Mouse (Mus musculus) right cerebral cortex, postnatal 36 days (tissue): Measurements from ENCODE around the gene Prrc2b.

Experiments used
- DNase-seq, 2 experiments: peaks; one replicate each; pipeline ENCODE4 v3.0.0; 2022; ENCODE audit warnings: low spot score in 2 of 2, mixed read lengths in 1 of 2

Prrc2b gene

DNA sequence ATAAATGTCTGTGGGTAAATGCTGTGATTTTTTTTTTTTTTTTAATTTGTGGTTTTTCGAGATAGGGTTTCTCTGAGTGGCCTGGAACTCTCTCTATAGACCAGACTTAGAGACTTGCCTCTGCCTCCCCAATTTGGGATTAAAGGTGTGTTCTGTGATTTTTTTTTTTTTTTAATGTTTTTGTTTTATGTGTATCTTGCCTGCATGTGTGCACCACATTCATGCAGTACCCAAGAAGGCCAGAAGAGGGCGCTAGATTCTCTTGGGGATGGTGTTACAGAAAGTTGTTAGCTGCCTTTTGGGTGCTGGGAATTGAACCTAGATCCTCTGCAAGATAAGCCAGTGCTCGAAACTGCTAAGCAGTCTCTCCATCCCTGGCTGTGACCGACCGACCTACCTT lies 10.1 kb downstream of the Prrc2b start:
- no peak for DNase-seq

DNA sequence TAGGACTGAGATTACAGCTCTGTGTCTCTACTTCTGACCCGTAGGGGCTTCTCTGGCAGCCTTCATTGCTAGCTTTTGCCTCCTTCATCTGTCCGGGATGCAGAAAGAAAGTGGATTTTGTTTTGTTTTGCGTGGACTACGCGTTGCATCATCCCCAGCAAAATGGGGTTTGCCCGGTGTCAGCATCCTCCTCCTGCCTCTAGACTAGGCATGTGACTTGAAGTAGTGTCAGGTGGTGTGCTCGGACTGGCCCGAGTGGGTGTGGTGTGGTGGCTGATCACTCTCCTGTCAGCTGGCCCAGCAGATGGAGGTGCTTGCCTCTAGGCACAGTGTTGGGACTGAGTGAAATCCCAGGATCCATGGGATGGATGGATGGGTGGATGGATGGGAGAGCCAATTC lies 11.2 kb downstream of the Prrc2b start:
- DNase-seq: no peak

DNA sequence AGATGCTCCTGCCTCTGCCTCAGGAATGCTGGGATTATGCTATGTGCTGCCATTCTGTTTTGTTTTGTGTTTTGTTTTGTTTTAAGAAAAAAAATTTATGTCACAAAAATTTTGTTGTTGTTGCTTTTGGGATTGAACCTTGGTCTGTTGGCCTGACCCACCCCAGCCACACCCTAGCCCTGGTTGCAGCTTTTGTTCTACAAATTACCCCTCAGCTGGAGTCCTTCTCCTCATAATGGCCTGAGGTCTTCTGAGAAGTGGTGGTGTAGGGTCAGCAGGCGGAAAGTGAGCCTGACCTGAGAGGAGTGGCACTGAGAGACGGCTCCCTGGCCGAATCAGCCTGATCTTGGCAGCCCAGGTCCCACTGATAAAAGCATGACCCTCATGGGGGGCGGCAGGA lies 11.8 kb downstream of the Prrc2b start:
- no peak for DNase-seq

DNA sequence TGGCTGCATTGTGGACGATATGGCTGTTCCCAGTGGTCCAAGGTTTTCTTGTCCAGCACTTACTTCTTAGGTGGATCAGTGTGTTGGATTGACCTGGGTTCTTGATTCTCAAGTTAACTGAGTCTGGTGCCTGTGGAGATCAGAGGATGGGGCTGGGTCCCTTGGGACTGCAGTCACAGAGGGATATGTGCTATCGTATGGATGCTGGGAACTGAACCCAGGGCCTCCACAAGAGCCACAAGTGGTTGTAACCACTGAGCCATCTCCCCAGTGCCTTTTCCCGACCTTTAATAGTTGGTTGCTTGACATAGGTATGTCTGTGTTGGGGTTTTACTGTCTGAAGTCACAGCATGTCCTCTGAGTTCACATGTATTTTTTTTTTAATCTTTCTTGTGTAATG lies 12.2 kb downstream of the Prrc2b start:
- no peak for DNase-seq

DNA sequence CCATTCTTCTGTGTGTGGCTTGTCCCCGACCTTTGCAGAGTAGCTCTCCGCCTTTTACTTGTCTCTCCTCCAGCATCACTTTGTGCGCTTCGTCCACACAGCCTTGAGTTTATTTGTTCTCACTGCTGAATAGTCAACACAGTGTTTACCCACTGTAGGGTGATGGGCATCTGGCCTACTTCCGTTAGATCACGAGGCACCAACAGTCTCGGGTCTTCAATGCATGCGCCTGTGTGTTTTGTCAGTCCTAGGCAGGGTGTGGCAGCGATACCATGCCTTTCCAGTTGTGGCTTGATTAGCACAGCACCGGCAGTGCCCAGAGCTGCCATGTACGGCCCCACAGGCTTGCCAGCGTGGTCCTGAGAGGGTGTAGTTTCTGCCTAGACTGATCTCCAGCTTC lies 13.6 kb downstream of the Prrc2b start:
- DNase-seq: no peak

DNA sequence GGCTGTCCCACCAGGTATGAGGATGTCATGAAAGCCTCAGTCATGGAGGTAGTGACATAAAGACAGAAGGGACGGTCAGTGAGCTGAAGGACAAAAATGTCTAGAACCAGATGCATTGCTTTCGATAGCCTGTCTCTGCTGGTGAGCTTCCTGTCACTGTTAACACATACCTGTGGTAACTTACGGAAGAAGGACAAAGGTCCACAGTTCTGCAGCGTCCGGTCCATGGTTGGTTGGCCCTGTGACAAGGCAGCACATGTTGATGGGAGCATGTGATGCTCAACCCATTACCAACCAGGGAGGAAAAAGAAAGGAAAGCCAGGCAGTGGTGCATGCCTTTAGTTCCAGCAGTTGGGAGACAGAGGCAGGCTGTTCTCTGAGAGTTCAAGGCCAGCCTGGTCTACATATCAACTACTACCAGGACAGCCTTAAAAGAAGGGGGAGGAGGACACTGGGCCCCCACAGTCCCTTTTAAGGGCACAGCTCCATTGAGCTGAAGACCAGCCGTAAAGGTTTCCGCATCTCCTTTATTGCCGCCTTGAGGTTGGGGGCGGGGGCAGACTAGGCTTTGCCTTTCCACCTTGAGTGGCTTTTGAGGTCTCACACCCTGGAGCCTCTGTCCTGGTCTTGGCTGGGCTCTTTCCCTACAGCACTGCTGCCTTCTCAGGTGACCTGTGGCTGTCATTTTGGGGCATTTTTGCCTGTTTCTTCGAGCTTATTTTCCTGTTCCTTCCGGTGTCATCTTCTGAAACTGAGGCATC lies 14.3 kb downstream of the Prrc2b start:
- DNase-seq: no peak

DNA sequence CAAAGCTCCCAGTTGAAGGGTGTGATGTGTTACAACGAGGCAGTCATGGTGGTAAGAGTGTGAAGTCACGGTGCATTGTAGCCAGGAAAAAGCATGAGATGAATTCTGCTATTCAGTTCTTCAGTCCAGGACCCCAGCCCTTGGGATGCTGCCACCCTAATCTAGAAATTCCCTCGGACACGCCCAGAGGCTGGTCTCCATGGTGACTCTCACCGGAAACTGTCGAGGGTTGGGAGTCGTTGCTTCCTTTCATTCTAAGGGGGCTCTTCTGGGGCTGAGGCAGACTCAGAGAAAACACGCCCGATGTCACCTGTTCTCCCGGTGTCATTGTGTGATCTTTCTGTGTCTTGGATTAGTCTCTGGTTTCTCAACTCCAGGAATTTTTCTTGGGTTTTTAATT lies 15.7 kb downstream of the Prrc2b start:
- no peak for DNase-seq

DNA sequence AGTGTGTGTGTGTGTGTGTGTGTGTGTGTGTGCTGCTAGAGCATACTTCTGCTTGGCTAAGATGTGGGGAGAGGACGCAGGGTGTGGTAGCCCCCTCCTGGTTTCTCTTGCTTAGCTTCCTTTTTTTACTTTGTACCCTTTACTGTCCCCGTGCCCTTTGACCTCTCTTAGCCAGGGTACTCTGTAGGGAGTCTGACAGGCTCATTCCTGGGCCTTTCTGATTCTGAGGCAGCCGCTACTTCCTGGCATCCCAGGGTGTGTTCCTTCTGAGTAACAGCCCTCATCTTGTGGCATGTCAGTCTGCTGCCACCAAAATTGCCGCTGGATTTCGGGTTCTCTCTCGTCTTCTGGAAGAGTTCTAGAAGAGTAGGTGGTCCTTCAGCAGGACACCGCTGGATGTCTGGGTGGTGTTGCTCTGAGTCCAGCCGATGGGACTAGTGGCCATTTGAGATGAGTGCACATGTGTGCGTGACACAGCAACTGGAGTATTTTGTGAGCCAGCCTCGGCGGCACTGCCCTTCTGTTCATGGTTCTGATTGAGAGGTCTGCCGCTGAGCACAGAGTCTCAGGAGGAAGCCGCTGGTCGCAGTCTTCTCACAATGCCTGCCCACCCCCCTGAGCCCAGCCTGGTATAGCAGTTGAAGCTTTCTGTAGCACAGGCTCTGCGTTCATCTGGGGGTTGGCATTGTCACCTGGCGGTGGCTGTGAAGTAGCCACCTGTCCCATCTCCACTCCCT lies 16.3 kb downstream of the Prrc2b start:
- DNase-seq: no peak

DNA sequence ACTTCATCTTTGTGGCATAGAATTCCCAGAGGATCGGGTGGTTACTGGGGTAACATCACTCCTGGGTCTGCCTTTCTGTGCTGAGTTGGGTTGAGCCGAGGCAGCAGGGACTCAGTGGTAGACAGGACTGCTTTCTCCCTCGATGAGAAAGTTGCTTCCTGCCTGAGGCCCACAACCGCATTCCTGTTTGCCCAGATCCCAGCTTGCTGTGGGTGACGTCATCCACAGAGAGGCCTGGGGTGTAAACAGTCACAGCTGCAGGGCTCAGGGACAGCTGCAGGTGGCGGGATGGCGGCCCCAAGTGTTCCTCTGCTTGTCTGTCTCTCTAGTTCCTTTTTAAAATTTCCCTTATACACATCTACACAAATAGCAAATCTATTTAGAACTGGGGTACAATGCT lies 16.9 kb downstream of the Prrc2b start:
- peak; percentile 57 to 66 for DNase-seq

DNA sequence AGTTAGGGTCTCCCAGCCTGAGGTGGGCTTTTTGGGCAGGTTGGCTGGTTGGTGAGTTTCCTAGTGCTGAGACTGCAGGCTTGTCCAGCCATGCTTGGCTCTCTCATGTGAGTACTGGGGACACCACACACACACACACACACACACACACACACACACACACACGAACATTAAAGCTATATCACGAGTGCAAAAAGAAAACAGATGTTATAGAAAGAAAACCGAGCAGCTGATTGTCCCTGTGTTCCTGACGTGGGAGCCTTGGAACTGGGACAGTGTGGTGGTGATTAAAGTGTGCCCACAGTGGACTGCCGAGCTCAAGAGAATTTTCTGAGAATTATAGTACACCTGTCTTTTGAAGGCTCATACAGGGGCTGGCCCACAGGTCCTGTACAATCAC lies 18.4 kb downstream of the Prrc2b start:
- no peak for DNase-seq

DNA sequence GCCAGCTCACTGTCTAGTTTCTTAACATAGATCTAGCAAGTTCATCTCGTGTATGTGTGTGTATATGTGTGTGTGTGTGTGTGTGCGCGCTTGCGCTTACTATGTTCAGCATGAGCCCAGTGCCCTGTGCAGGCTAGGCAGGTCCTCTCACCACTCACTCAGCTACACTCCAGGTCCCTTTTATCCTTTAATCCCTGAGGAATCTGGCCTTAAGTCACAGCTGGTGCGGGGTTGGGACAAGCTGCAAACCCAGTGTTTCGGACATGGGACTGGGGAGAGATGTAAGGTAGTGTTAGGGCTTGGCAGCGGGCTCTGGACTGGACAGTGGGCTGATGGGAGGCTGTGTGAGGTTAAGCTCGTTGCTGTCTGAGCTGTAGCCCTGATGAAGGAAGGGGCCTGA lies 19.1 kb downstream of the Prrc2b start:
- DNase-seq: no peak

DNA sequence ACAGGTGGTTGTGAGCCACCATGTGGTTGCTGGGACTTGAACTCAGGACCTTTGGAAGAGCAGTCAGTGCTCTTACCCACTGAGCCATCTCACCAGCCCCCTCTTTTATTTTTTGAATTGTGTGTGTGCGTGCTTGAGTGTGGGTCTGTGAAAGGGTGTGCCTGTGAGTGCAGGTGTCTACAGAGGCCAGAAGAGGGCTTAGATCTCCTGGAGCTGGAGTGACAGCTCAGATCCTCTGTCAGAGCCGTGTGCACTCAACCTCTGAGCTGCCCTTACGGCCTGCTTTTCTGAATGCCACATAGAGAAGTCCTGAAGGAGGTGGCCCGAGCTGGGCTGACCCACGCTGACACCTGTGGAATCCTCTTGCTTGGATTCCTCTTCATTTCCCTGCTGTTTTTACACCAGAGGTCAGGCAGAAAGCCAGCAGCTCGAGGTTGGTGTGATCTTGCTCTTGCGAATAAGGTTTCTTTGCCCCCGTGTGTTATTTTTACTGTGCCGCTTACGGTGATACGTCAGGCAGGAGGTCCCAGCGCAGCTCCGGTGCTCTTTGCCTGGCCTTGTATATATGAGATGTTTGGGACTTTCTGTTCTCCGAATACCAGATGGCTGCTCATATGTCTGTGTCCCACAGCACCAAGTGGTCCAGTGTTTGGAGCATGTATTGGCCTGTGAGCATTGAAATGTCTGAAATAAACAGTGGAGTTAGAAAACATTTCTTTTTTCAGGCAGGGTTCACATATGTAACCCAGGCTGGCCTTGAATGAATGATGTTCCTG lies 21.0 kb downstream of the Prrc2b start:
- no peak for DNase-seq

DNA sequence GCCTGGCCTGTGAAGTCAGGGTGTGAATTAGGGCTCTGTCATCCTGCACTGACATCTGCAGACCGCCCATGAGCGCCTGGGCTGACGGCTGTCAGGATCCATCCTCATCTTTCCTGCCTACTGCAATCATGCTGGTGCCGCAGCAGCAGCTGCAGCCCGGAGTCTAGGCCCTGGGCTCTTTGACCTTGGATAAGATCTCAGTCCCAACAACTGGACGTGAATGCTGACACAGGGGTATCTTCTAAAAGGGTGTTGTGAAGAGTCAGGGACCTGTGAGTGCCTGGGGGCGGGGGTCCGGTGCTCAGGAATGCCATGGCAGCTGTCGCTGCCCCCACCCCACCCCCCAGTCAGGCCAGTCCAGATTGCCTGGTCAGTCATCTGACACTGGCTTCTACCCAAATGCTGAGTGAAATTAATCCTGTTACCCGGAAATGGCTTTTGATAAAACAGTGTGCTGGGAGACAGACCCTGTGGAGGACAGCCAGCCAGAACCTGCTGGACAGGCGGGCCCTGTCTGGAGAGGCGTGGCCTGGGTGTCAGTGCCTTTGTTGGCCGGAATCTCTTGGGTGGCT lies 23.4 kb downstream of the Prrc2b start:
- DNase-seq: no peak

DNA sequence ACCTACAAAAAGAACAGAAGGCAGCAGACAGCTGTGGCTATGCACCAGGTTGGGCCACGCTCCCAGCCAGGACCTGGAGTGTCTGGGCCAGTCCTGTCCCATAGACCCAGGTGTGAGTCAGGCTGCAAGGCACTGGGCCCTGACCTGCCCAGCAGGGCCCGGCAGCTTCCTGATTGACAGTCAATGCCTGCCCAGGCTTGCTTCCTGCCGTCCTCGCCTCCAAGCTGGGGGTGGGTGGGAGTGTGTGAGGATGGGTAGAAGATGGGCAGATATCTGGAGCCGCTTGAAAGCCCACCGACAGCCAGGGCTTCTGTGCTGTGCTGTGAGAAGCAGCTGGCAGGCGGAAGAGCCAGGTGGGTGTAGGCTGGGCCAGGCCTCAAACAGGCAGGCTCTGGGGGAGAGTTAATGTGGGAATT lies 24.2 kb downstream of the Prrc2b start:
- peak; percentile 68 to 71 for DNase-seq

DNA sequence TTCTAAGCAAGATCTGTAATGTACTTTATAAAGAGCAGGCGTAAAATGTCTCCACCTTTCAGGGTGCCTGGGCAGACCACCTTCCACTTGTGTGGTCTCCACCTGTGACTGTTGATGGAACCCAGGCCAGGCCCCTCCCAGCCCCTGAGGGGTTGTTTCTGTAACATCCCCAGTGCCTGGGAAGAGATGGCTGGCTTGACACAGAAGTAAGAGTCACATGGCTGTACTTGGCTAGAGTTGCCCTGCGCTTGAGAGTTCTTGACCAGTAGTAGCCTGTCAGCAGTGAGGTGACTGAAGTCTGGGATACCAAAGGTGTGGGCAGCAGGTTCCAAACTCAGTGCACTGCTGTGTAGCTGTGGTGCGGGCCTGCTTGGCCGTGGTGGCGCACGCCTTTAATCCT lies 24.6 kb downstream of the Prrc2b start:
- DNase-seq: no peak

DNA sequence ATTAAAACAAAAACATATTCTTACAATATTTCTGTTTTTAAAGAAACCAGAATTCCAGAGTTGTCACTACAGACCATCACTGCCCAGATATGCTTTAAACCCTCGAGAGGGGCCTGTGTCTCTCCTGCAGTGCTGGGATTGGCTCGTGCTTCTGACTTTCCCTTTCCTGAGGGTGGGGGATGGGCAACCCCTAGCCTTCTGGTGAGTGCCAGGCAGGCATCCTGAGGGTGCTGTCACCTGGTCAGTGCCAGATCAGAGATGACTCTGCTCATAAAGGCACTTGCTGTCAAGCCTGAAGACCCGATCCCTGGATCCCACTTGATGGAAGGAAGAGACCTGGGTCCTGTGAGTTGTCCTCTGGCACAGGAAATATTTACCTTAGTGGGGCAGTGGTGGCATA lies 26.0 kb downstream of the Prrc2b start:
- no peak for DNase-seq

DNA sequence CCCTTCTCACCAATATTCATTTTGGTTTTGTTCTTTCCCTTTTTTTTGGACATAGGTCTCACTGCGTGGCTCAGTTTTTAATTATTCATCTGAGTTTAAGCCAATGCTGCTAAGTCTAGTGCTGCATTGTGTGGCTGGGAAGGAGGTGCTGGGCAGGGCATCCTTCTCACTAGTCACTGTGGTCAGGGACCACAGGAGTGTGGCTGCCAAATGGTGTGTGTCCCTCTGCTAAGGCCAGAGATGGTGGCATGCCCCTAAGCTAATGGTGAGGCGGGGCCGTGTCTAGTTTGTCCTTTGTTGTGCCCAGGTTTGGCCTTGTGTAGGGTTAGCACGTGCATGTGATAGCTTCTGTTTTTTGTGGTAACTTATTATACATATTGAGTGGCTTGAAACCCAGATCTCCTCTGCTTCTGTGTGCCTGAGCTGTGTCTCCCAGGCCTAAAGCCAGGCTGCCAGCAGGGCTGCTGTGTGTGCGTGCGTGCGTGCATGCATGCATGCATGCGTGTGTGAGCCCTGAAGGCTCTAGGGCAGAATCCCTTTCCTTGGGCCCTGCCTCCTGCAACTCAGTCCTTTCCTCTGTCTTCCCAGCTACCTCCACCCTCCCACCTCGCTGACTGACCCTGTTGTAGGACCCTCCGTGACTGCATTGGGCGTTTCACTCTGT lies 26.6 kb downstream of the Prrc2b start:
- no peak for DNase-seq

DNA sequence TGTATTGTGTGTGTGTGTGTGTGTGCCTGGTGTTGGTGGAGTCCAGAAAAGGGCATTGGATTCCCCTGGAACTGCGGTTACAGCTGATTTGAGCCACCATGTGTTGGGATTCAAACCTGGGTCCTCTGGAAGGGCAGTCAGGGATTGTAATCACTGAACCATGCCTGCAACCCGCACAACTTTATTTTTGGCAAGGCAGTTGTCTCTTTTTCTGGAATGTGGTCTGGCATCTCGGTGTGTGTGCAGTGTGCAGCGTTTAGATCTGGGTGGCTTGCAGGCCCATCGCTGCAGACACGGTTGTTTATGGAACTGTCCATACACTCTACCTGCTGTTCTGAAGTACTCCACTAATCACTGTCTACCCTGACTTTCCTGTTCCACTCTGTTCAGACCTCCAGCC lies 28.5 kb downstream of the Prrc2b start:
- DNase-seq: no peak

DNA sequence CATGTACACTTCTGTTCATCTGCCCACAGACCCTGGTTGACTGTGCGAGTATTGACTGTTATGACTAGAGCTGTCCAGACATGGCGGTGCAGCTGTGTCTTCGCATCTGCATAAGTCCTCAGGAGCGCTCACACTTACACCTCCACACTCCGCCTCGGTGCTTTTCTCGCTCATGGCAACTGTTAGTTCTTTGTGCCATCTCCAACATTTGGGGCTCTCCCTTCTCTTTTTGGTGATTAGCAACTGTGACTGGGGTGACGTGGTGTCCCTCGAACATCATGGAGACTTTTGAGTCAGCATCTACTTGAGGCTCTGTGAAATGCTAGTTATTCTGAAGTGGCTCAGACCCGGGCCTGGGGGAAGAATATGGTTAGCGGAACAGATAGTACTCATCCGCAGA lies 29.2 kb downstream of the Prrc2b start:
- no peak for DNase-seq

DNA sequence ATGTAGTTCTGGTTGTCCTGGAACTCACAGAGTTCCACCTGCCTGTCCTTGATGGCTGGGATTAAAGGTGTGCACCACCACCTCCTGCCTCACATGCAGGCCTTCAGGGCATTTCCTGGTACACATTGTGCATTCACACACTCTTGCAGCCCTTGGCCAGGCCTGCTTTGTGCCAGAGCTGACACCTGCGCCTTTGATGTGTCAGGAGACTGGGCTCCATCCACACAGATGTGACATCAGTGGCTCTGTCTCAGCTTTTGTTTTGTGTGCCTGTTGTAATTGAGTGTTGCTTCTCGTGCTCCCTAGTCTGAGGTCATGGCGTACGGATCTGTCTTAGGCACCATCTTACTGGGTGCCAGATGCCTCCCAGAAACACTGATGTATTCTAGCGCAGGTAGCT lies 30.5 kb downstream of the Prrc2b start:
- DNase-seq: no peak

DNA sequence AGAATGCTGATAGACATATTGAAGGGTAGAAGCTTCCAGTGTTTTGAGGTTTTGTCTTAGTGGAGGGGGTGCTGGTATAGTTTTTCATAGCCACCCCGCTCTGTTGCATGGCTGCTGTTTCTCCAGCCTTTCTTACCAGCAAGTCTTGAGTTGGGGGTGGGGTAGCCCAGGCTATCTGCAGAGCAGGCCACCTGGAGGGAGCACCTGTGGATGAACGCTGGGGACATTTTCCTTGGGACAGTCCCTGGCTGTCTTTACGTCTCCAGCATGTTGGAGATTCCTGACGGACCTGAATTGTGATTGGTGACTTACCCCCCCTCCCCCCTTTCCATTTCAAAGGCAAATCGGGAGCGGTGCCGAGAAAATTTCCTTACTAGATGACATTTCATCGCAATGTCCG lies 31.2 kb downstream of the Prrc2b start:
- DNase-seq: no peak
